In the genomic region with DNA sequence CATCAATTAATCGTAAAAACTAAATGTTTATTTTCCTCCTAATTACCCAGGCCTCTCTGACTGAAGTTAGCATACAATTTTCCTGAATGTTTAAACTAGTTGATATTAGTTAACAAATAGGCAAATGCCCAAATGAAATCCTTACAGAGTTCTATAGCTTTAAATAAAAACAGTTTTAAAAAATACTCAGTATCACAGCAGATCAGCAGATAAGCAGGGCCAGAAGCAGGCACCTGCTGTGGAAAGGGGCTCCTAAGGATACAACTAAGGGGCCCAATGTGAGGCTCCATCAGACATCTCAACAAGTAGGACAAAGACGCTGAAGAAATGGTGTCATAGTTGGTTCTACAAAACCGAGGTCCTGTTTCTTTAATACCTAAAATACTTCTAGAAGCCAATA, we compare ENCODE assay signal across 21 mouse cellular contexts.
"Had no signal": no experiment of that assay in that cellular context is flagged by ENCODE, and none has a peak within 500 bp of the region (broad histone marks: within the 10 kb centered on the region; RNA-seq: fewer than 3 reads in every experiment).

No protein-coding gene starts in this region.

- H3K4me2 ChIP-seq: kidney, embryonic 15.5 days; limb, embryonic 12.5 days; limb, embryonic 15.5 days; midbrain, embryonic 12.5 days; midbrain, embryonic 15.5 days; neural tube, embryonic 12.5 days; neural tube, embryonic 15.5 days; stomach, embryonic 15.5 days had no signal

- H3K27ac ChIP-seq: kidney, embryonic 15.5 days; left cerebral cortex, adult 2 months; limb, embryonic 12.5 days; limb, embryonic 15.5 days; midbrain, embryonic 12.5 days; midbrain, embryonic 15.5 days; neural tube, embryonic 12.5 days; neural tube, embryonic 15.5 days; stomach, embryonic 15.5 days had no signal

- H3K36me3 ChIP-seq: kidney, embryonic 15.5 days; limb, embryonic 12.5 days; limb, embryonic 15.5 days; midbrain, embryonic 12.5 days; midbrain, embryonic 15.5 days; neural tube, embryonic 12.5 days; neural tube, embryonic 15.5 days; stomach, embryonic 15.5 days had no signal

- H3K4me1 ChIP-seq: limb, embryonic 15.5 days had no signal

- H3K9me3 ChIP-seq: kidney, embryonic 15.5 days; limb, embryonic 12.5 days; limb, embryonic 15.5 days; midbrain, embryonic 12.5 days; midbrain, embryonic 15.5 days; neural tube, embryonic 12.5 days; neural tube, embryonic 15.5 days; stomach, embryonic 15.5 days had no signal

- H3K4me3 ChIP-seq: kidney, embryonic 15.5 days; left cerebral cortex, adult 2 months; limb, embryonic 12.5 days; limb, embryonic 15.5 days; midbrain, embryonic 12.5 days; midbrain, embryonic 15.5 days; neural tube, embryonic 12.5 days; neural tube, embryonic 15.5 days; stomach, embryonic 15.5 days had no signal

- DNase-seq: kidney, adult 8-10 months; kidney, postnatal 10 days; kidney, postnatal 36 days; layer of hippocampus, postnatal 36 days; left cerebral cortex, postnatal 4 days; lung, adult 2 months; lung, postnatal 14 days; lung, postnatal 4 days; right cerebral cortex, postnatal 25 days; spleen, adult 18-20 months; thymus, postnatal 25 days had no signal

- H3K9ac ChIP-seq: kidney, embryonic 15.5 days; limb, embryonic 12.5 days; limb, embryonic 15.5 days; midbrain, embryonic 12.5 days; midbrain, embryonic 15.5 days; neural tube, embryonic 12.5 days; neural tube, embryonic 15.5 days; stomach, embryonic 15.5 days had no signal

- H3K27me3 ChIP-seq: kidney, embryonic 15.5 days; limb, embryonic 12.5 days; limb, embryonic 15.5 days; midbrain, embryonic 12.5 days; midbrain, embryonic 15.5 days; neural tube, embryonic 12.5 days; neural tube, embryonic 15.5 days; stomach, embryonic 15.5 days had no signal

- ATAC-seq: intestine, postnatal 0 days; midbrain, embryonic 15.5 days had no signal
